Mouse (Mus musculus) frontal cortex, adult (tissue): ENCODE data around the gene Atp6v1a.

Source experiments
- ATAC-seq: cut with Nextera tagmentation; 2 replicates; pipeline ENCODE4 v1.9.2; 2017; ENCODE audit warnings: mild to moderate bottlenecking, moderate library complexity, mixed read lengths; ENCODE audit not compliant: low TSS enrichment

The Atp6v1a gene

GRCm38 (mm10) chr16:44061341-44061740 lies 78.2 kb downstream of the Atp6v1a start:
- no peak for ATAC-seq

DNA sequence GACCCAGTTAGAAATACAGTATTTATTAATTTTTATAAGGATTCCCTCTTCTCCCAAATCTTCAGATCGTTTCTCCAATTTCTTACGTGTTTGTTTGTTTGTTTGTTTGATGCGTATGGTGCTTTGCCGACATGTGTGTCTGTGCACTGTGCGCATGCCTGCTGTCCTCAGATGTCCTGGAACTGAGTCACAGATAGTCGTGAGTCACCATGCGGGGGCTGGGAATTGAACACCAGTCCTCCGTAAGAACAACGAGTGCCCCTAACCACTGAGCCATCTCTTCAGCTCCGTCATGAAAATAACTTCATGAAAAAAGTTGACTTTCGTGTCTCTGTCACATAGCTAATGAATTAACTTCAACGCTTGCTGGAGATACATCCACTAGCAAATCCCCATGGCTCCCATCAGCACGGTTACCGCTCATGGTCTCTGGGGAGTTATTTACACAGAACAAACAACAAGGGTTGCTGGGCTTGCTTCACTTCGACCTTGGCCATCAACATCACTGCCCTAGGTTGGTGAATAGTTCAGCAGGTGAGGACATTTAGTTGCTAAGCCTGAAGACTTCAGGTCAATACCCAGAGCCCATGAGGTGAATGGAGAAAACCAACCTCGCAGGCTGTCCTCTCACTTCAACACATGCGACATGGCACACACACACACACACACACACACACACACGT lies 78.8 kb downstream of the Atp6v1a start:
- ATAC-seq = no peak

GRCm38 (mm10) chr16:44058745-44059144 lies 80.8 kb downstream of the Atp6v1a start:
- ATAC-seq = peak; percentile 78

DNA sequence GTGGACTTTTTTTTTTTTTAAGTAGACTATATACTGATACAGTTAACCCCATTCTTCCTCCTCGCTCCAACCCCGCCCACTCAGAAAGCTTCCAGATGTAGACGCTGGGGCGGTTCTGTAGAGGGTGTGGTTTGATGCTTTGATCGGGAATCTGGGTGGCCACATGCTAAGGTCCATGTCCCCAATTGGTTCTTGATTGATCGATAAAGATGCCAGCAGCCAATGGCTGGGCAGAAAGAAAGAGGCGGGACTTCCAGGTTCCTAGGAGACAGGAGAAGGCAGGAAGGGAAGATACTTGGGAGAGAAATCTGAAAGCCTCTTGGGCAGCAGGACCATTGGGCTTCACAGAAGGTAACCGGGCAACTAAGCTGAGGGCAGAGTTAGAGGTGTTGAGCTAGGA lies 83.7 kb downstream of the Atp6v1a start:
- ATAC-seq = no peak

- no peak for ATAC-seq
These were observed 86.2 kb downstream of the Atp6v1a start for GRCm38 (mm10) chr16:44053265-44053664.

- no peak for ATAC-seq
These were observed 87.1 kb downstream of the Atp6v1a start for GRCm38 (mm10) chr16:44052390-44052789.

- ATAC-seq = no peak
These were observed 89.4 kb downstream of the Atp6v1a start for GRCm38 (mm10) chr16:44050139-44050538.

DNA sequence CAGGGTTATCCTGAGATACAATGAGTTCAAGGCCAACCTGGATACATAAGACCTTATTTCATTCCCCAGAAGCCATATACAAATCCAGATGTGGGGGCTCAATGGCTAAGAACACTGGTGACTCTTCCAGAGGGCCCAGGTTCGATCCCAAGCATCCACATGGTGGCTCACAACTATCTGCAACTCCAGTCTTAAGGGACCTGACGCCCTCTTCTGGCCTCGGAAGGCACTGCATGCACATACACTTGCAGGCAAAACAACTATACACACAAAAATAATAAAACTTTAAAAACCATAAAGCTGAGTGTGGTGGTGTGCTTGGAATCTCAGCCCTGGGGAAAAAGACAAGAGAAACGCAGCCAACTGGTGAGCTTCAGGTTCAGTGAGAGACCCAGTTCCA lies 100.4 kb downstream of the Atp6v1a start:
- no peak for ATAC-seq
